Mouse (Mus musculus) mouse embryonic stem cell (cell line): ENCODE measurements around the gene Zfp988.
"Not testable (repeated sequence)": the region's sequence is repeated elsewhere in the genome, so short reads cannot be mapped to it uniquely, and the experiment has no call there.

Experiments used
- in situ Hi-C, 2 experiments: fragments of 300-500 bp; cut with MboI; formaldehyde crosslinking; loops; 1 replicate in 1 of 2; 3 replicates in 1 of 2; pipeline ENCODE4 v1.14.3; 2019 to 2020; ENCODE audit warnings: low sequenced_read_pairs in 2 of 2, low pct_unique_long_range_greater_than_20kb in 1 of 2, mixed read lengths in 1 of 2; ENCODE audit not compliant: unreplicated experiment in 1 of 2

The Zfp988 gene

DNA sequence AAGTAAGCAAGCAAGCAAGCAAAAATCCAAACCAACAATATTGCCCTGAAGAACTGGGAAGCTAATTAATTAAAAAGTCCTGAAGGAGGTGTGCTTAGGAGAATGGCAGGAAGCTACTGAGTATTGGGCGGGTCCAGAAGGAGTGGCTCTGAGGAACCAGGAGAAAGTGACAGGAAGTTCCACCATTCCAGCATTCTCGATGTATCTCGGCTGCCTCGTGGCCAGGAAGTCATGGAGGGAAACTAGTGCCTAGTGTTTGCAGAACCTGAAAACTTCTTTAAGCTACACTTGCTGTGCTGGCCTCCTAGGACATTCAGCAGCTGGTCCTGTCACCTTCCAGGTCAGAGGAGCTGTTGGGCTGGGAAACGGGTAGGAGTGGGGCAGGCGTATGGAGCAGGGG is at the start of gene Zfp988:
Zfp988 (plus strand) TSS at position 239 of the 400 bp plus-strand sequence.
- in situ Hi-C loops, result not testable (repeated sequence)

DNA sequence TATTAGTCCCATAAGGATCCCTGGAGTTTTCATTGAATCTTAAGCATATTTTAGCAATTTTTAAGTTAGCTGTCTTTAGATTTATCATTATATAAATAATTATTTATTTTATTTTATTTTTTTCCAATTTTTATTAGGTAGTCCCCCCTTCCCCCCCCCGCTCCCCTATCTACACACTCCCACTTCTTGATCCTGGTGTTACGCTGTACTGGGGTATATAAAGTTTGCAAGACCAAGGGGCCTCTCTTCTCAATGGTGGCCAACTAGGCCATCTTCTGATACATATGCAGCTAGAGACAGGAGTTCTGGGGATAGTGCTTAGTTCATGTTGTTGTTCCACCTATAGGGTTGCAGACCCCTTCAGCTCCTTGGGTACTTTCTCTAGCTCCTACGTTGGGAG is 42.8 kb upstream of the Zfp988 start:
- in situ Hi-C loops, result not testable (repeated sequence)

DNA sequence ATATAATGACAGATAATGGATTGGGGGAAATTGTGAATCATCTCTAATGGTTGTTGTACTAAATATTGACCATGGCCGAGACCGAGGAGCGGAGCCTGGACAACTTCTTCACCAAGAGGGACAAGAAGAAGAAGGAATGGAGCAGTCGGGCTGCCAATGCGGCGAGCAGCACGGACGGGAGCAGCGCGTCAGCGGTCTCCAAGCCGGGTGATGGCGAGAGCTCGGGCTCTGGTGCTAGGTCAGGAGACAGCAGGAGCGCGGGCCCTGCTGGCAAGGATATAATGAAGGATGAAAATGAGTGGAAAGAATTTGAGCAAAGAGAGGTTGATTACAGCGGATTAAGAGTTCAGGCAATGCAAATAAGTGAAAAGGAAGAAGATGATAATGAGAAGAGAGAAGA is 38.2 kb upstream of the Zfp988 start:
- in situ Hi-C loops, result not testable (repeated sequence)

- in situ Hi-C loops, result not testable (repeated sequence)
Observed at GRCm38 (mm10) chr4:147268735-147269134, 36.7 kb upstream of the Zfp988 start.

- in situ Hi-C loops, result not testable (repeated sequence)
Observed at GRCm38 (mm10) chr4:147270026-147270425, 35.4 kb upstream of the Zfp988 start.

GRCm38 (mm10) chr4:147271601-147272000 is 33.9 kb upstream of the Zfp988 start:
- in situ Hi-C loops, result not testable (repeated sequence)

- in situ Hi-C loops, result not testable (repeated sequence)
Observed at GRCm38 (mm10) chr4:147275021-147275772, 30.3 kb upstream of the Zfp988 start.

DNA sequence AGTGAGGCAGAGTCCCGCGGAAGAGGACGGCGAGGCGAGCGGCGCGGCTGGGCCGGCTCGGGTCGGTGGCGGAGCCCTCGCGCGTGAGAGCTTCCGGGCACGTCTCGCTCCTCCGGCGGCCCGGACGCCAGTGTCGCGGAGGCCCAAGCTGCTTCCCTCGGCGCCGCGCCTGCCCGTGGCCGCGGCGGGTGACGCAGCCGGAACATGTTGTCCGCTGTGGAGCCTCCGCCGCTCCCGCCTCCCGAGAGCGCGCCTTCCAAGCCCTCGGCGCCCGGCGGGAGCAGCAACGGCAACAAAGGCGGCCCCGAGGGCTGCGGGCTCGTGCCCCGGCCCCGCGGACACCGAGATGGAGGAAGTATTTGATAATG is 29.7 kb upstream of the Zfp988 start:
- in situ Hi-C loops, result not testable (repeated sequence)

DNA sequence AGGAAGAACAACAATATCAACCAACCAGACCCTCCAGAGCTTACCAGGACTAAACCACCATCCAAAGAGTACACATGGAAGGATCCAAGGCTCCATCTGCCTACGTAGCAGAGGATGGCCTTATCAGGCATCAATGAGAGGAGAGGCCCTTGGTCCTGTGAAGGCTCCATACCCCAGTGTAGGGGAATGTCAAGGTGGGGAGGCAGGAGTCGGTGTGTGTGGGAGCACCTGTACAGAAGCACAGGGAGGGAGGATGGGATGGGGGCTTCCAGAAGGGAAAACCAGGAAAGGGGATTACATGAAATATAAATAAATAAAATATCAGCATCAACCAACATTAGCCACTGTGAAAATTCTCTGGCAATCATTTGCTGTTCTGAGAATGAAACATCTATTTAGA is 25.1 kb upstream of the Zfp988 start:
- in situ Hi-C loops, result not testable (repeated sequence)

DNA sequence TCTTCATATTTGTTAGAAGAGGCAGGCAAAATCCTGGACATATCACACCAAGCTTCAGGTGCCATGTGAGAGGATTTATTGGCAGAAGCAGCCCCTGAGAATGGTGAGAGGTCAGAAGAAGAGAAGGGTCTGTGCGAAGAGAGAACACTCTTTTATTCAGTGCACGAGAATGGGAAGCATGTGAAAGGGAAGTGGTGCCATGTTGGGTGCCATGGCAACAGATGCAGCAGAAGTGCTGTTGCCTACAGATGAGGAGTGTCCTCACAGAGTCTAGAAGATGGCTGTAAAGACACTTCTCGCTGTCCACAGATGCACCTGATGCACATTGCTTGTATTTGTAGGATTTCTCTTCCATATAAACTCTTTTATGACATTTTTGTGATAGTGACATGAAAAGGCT is 6.9 kb upstream of the Zfp988 start:
- in situ Hi-C loops, result not testable (repeated sequence)

GRCm38 (mm10) chr4:147302375-147302774 is 3.1 kb upstream of the Zfp988 start:
- in situ Hi-C loops, result not testable (repeated sequence)

GRCm38 (mm10) chr4:147335036-147335690 is 29.7 kb downstream of the Zfp988 start:
- in situ Hi-C loops, result loop anchor here (25.0 kb wide), 2 partner anchors 177 to 1798 kb away; no protein-coding TSS in a partner anchor

GRCm38 (mm10) chr4:147335691-147336367 is 30.4 kb downstream of the Zfp988 start:
- in situ Hi-C loops, result loop anchor here (25.0 kb wide), 2 partner anchors 176 to 1799 kb away; no protein-coding TSS in a partner anchor

DNA sequence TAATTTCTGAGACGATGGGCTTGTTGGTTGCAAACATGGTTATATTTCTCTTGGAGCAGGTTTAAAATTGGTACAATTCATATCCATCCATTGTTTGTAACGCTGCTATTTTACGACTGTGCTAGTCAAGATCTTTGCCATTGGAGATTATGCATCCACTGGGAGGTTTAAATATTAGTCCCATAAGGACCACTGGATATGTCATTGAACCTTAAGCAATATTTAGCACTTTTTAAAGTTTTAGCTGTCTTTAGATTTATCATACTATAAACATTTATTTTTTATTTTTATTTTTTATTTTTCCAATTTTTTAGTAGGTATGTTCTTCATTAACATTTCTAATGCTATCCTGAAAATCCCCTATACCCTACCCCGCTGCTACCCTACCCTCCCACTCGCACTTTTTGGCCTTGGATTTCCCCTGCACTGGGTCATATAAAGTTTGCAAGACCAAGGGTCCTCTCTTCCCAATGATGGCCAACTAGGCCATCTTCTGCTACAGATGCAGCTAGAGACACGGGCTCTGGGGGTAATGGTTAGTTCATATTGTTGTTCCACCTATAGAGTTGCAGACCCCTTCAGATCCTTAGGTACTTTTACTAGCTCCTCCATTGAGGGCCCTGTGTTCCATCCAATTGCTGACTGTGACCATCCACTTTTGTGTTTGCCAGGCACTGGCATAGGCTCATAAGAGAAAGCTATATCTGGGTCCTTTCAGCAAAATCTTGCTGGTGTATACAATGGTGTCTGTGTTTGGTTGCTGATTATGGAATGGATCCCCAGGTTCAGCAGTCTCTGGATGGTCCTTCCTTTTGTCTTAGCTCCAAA is 31.1 kb downstream of the Zfp988 start:
- in situ Hi-C loops, result loop anchor here (25.0 kb wide), 2 partner anchors 176 to 1799 kb away; no protein-coding TSS in a partner anchor

GRCm38 (mm10) chr4:147337520-147337919 is 32.0 kb downstream of the Zfp988 start:
- in situ Hi-C loops, result loop anchor here (25.0 kb wide), 2 partner anchors 175 to 1800 kb away; no protein-coding TSS in a partner anchor

- in situ Hi-C loops, result loop anchor here (25.0 kb wide), 2 partner anchors 174 to 1801 kb away; no protein-coding TSS in a partner anchor
Observed at GRCm38 (mm10) chr4:147338032-147338610, 32.6 kb downstream of the Zfp988 start.

DNA sequence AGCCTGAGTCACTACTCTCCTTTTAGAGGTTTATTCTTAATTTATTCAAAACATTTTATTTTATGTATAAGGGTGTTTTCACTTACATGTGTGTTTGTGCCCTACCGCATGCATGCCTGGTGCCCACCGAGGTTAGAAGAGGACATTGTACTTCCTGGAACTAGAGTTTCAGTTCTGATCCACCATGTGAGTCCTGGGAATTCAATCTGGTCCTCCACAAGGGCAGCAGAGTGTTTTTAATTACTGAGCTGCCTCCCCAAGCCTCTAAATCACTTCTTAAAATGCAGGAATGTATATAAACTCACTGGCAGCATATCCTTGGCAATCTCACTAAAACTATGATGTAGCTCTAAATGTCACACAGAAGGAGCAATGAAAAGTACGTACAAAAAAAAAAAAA is 33.2 kb downstream of the Zfp988 start:
- in situ Hi-C loops, result loop anchor here (25.0 kb wide), 2 partner anchors 174 to 1801 kb away; no protein-coding TSS in a partner anchor
